Mouse (Mus musculus): ENCODE data around the gene Rps6kl1.

The Rps6kl1 gene

DNA sequence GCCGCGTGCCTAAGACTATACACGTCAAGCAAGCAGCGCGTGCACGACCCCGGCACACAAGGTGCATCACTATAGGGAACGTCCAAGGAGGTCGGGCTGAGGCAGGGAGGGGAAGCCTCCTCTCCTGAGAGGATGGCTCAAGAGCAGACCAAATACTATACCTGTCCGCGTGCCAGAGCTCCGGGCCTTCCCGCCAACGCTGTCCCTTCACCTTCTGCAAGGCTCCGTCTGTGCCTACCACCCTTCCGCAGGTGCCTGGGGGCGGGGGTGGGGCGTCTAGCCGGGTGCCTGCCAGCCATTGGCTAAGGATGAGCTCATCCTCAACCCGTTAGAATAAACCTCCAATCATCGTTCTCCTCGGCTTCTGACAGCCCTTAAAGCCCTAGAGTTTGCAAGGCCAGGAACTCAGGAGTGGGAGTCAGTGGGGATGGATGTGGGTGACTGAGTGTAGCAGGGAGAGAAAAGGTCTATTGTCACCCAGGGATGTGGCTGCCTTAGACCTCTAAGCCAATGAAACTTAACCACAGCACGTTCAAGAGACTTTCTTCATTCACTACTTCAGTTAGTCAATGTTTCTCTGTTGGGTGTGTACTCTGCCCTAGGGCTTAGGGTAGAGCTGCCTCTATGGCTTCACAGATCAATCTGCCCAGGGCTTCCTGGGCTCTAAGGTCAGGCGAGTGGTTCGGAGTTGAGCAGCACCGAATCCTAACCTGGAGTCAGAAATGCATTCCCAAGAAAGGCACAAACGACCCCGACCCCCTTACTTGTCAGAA, at the start of gene Rps6kl1:
Gene Rps6kl1 (minus strand): TSS at position 263 of the 773 bp plus-strand sequence.
- DNase-seq (ENCODE audit: low read depth, low spot score), result peak; percentile 20

DNA sequence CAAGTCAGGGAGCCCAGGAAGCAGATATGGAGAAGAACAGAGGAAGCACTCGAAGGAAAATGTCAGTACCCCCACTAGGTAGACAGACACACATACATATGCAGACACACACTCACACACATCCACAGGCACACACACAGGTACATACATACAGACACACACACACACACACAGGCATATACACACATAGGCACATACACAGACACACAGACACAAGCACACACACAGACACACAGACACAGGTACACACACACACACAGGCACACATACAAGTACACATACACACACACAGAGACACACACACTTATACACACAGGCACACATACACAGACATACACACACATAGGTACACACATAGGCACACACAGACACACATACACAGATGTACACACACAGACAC, 48.9 kb upstream of the Rps6kl1 start:
- DNase-seq (ENCODE audit: low read depth, low spot score), result no peak

DNA sequence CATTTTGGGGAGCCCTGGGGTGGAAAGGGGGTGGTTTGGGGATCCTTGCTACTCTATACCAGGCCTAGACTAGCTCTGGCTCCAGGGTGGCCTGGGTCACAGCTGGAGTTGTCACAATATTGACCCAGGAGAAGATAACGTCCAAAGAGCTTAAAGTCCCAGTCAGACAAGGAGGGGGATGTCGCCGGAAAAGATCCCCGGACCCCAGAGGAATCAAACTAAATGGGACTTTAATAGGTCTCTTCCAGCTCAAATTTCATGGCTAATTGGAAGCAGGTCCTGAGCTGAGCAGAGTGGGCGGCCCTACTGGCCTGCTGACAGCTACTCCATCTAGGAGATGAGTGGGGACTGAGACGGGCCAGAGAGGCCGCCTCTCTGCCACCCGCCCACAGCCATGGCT, 46.9 kb upstream of the Rps6kl1 start:
- peak; percentile 66 for DNase-seq (ENCODE audit: low read depth, low spot score)

DNA sequence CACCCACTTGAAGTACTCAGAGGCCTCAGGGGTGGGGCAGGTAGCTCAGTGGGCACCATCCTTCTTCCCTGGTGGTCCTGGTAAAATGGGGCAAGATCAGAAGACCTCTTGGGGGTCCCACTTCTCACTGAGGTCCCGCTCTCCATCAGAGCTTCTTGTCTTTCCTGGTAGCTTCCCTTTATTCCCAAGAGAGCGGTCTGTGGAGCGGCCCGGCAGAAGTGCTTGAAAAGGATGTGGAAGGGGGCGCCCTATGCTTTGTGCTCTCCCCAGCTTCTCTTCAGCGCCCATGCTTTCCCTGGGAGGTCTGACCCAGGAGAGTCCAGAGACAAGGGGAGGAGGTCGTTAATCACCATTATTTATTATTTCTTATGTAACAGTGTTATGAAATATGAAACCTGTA, 46.3 kb upstream of the Rps6kl1 start:
- DNase-seq (ENCODE audit: low read depth, low spot score), result no peak

DNA sequence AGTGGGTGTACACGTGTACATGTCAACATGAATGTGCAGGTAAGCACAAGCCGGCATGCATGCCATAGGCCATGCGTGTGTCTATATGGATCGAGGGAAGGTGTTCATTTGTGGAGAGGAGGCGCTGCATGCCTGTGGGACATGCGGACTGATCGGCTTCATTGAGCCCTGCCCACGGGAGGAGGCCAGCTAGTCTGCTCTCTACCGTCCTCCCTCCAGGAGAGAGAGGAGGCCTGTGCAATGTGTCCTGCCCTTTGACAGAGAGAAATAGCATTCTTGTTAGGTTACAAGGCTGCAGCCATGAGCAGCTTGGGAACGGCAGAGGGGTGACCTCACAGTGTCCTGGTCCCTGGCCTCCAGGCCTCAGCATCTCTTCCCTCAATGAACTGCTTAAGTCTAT, 45.1 kb upstream of the Rps6kl1 start:
- no peak for DNase-seq (ENCODE audit: low read depth, low spot score)

DNA sequence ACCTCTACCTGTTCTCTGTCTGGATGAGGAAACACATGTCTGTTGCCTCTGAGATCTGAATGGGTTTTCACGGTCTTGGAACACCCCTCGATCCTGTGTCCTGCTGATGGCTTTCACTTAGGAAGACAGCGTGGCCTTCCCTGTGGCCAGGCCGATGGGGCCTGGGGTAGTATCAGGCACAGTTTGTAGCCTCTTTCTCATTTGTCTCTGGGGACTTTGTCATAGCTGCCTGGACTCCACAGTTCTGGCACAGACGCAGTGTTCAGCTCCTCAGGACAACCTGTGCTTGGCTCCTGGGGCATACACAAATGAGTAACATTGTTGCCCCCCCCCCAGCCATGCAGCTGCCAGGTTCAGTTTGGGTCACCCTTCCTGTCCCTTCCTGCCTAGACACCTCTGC, 44.0 kb upstream of the Rps6kl1 start:
- no peak for DNase-seq (ENCODE audit: low read depth, low spot score)

DNA sequence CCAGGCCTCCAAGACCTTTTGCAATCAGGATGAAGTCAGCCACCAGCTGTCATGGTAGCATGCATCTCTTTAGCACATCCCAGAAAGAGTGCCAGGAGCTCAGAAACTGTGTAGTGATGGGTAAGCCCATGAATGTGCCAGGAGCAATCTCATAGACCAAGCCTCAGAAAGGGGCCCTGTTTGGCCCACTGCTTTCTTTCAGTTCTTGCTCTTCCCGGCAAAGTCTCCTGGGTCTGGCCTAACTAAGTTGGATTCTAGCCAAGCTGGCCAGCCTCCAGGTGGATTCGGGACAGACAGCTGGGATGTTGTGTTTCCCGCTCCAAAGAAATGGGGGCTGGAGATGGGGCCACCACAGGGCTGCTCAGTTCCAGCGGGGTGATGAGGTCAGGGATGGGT, 43.6 kb upstream of the Rps6kl1 start:
- DNase-seq (ENCODE audit: low read depth, low spot score), result no peak

DNA sequence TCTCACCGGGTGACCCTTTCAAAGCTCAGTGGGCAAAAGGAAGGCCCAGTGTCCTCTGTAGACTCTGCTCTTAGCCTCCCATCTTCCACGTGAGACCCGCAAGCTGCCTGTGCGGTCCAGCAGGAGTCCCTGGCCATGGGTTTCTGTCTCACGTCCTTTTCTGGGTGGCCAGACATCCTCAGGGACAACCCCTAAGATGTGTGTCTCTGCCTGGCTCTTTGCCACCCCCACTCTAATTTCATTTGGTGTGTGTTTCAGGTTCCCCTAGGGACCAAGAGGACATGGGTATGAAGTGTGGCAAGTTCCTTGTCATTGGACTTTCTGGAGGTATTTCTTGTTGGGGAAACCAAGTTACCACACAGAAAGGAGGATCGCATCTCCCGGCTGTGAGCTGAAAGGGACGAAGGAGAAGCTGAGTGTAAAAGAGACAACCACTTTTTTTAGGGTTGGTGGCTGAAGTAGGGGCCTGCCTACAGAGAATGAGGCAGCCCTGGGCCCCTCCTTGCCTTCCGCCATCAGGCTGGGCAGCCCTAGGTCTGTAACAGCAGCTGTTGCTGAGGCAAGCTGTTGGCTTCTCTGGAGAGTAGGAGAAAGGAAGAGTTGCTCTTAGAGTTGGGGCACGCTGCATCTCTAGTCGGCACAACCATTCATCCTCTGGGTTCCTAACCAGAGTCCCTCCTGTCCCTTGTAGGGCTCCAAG, 43.0 kb upstream of the Rps6kl1 start:
- DNase-seq (ENCODE audit: low read depth, low spot score), result no peak

DNA sequence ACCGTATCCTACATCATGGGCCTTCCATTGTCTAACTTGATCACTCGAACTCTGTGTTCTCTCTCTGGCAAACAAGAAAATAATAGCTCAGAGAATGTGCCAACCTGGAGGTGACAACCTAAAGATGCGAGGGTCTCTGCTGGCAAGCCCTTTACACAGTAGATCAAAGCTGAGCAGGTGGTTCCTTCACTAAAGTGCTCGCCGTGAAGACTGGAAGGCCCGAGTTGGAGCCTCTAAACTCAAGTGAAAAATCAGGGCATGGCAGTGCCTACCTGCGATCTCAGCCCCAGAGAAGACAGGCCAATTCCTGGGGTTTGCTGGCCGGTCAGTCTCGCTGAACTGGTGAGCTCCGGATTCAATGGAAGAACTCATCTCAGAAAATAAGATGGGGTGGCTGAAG, 42.1 kb upstream of the Rps6kl1 start:
- DNase-seq (ENCODE audit: low read depth, low spot score), result no peak

DNA sequence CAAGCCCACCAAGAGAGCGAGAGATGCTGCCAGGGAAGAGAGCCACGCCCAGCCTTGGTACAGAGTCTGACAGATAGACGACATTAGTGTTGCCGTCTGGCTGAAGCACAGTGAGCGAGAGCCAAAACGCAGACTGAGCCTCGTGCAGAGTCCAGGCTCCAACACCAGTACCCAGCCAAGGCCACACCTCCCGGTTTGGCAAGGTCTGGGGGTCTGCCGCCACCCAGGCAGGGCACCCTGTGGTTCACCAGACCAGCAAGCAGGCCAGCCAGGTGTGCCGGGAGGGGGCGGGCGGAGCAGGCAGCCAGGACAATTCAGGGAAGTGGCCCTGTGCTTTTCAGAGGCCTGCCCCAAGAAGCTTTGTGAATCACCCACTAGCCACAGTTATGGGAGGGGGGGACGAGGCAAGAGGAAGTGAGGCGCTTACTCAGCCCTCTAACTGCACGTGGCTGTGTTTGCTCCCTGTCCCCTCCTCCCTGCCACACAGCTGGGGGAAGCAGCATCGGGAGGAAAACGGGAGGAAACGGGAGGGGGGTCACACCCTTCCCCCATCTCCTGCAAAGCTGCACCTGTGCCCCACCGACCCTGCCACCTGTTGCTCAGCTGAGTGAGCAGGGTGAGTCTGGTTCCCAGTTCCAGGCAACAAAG, 41.5 kb upstream of the Rps6kl1 start:
- DNase-seq (ENCODE audit: low read depth, low spot score), result peak; percentile 57

DNA sequence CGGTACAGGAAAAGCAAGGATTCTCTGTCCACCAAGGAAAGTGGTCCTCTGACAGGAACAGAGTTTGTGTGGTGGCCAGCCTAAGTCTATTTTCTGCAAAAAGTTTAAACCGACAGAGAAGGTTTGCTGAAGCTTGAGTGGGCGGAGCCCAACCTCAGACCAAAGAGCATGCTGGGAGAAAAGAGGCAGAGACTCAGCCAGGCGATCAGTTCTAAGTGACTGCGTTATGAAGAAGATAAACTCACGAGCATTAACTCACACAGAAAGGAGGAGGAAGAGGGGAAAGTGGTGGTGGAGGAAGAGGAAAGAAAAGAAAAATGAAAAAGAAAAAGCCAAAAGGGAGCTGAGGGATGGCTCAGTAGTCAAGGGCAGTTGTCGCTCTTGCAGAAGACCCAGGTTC, 39.2 kb upstream of the Rps6kl1 start:
- no peak for DNase-seq (ENCODE audit: low read depth, low spot score)

DNA sequence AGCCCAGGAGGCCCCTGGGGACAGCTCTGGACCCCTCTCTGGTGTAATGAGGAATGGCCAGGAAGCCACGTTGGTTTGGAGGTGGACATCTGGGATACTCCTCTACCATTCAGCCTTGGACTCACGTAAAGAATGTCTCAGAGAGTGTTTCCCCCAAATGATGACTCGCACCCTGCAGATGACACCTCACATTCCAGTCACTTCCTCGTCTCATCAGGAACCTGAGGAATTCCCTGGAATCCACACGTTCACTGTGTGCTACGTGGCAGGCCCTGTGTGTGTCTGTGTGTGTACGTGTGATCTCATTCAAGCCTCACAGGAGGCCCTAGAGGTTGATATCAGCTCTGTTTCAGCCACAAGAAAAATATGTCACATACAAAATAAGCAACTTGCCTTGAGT, 35.3 kb upstream of the Rps6kl1 start:
- no peak for DNase-seq (ENCODE audit: low read depth, low spot score)

DNA sequence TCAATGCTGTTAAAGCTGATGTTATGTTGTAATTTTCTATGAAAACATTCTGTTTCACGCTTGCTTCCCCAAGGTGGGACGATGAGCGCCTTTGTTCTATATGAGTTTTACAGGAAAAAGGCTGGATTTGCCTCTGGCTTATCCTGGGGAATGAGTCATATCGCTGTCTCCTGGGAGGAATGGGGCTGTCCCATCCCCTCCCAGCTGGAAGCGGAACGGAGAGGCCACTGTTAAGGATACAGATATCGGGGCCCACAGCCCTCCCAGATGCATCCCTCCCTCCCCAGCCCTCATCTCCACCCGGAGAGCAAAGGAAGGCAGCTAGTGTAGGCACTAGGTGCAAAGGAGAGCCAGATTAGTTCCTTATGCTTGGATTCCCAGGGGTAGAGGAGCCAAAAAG, 34.7 kb upstream of the Rps6kl1 start:
- DNase-seq (ENCODE audit: low read depth, low spot score), result no peak

DNA sequence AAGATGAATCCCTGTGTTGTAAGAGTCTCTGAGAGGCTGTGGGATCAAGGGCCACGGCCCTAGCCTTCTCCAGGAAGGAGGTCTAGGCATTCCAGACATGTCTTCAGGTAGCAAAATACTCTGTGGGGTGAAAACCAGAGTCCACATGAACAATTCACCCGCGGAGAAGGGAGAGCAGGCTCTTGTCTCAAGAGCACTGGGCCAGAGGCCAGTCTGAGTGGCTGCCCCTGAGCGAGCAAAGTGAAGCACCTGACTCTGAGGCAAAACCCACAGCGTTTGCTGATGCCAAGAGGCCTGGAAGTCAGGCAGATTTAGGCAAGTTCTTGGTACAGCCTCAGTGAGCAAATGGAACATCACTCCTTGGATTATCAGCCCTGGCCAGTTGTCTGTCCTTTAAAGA, 33.1 kb upstream of the Rps6kl1 start:
- no peak for DNase-seq (ENCODE audit: low read depth, low spot score)

DNA sequence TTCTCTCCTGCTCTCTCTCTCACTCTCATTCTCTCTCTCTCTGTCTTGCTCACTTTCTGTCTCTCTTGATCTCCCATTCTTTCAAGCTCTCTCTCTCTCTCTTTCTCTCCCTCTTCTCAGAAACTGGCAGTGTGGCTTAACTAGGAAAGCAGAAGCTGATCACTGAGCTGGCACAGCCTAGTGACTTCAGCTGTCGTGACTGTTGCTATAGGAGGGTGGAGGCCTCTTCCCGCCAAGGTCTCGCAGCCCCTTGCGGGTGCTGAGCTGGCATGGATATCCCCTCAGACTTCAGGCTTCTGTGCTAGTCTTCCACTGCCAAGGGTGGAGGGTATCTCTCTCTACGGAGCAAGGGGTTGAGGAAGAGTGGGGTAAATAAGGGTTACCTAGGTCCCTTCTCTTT, 31.8 kb upstream of the Rps6kl1 start:
- DNase-seq (ENCODE audit: low read depth, low spot score), result no peak

DNA sequence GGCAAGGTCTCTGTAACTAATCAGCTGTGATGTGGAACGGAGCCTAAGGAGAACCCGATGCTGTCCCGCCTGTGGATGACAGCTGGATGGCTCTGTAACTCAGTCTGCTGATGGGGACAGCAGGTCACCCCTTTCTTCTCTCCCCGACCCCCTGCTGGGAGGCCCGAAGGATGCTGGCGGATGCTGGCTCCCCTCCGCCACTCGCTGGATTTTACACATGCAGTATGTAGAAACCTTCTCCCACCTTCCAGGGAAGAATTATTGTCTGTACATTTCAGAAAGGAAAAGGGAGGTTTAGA, 31.2 kb upstream of the Rps6kl1 start:
- DNase-seq (ENCODE audit: low read depth, low spot score), result no peak

DNA sequence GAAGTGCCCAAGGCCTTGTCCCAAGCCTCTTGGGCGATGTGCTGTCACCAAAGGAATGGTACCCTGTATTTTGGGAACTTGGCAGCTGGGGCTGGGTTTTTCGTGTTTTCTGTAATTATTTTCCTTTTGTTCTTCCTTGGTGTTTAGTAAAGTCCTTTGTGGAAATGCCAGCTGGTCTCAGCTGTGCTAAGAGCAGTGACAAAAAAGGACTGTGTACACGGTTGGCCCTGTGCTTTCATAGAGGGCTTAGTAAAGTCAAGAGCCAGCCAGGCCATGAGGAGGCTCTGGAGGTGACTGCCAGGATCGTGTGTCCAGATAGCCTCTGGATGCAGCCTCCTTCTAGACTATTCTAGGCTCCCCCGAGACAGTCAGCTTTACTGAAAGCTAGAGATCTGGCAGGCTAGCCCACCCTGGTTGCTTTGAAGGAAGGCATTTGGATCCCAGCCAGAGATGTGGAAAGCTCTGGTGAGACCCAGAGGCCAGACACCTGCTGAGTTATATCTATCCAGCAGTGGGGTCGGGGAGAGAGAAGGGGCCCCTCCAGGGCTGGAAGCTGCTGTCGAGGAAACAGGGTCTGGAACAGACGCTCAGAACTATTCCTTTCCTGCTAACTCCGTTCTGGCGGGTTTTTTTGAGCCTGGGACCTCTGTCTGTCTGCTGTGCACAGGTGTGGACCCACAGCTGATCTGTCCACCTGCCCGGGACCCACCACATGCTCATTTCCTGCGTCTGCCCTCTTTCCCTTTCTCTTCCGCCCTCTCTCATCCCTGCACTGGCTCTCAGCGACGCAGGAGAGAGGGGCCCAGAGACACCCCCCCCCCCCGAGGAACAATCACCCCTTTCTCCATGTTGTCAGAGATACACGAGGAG, 30.6 kb upstream of the Rps6kl1 start:
- no peak for DNase-seq (ENCODE audit: low read depth, low spot score)

DNA sequence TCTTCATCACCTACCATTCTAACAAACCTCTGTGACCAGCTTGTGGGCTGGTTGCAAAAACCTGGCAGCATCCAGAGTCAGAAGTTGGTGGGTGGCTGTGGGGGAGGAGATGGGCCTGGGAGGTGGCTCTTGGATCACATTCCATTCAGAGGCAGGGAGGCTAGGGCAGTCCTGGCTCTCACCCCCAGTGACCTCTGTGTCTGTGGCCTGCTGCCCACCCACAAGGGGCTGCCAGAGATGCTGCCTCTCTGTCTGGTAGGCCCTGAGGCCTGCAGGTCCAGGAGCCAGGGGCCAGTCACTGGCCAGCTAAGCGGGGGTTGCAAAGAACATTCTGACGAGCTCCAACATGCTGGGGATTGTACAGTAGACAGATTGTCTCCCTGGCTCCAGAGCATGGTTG, 27.2 kb upstream of the Rps6kl1 start:
- no peak for DNase-seq (ENCODE audit: low read depth, low spot score)

DNA sequence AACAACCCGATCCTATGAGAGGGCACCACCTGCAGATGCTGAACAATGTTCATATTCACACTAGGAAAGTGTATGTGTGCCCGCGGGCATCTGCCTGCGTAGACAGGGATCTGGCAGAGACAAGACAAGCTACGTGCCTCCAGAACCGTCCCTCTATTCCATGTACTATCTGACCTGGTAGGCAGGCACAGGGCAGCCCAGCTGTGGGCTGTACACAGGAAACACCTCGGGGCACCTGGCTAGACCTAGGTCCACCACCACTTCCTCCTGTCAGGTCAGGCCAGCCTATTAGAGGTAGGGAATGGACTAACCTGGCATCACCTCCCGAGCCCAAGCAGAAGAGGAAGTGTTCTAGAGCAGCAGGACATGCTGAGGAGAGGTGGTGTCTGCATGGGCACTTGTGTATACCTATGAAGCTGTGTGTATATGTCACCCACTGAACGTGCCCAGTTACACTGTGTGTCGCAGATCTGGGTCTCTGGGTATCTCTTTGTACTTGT, 26.7 kb upstream of the Rps6kl1 start, which contains the start of gene Pgf:
Gene Pgf (minus strand): TSS at position 51 of the 500 bp plus-strand sequence.
- no peak for DNase-seq (ENCODE audit: low read depth, low spot score)

DNA sequence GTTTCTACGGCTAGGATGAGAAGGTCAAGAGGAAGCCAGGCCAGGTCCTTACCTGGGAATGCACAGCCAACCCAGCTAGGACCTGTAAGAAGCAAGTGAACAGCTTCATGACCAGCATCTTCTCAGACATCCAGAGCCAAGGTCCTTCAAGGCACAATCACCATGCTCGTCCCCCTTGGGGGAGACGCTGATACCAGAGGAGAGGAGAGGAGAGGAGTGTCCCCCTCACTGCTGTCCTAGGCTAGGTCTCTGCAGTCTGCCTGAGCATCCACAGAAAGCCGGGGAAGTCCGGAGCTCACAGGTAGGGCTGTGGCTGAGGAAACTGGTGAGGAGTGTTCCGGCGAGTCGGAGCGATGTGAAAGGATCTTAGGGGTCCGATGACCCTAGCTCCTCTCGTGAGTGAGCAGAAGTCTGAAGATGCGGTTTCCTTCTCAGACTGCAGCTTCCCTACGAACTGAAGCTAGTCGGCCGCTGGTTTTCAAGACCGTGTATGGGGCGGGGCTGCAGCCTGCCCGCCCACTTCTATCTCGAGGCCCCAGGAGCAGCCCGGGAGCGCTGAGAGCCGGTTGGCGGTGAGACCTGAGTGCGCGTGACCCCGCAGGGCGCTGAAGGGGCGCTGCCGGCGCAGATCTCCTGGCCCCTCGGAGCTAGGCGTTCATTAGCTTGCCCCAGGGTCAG, 25.9 kb upstream of the Rps6kl1 start:
- DNase-seq (ENCODE audit: low read depth, low spot score), result no peak

All from forelimb bud, embryonic 11.5 days (tissue).